ENCODE assay signal across 9 mouse cellular contexts in genomic region chr7:99593868-99594803, GRCm38 (mm10). TPM values are rescaled to one million over a fixed set of nuclear protein-coding genes. Genes with fewer than 3 reads are reported as not detected.
DNase-seq lines count a peak whose midpoint lies in the region; ATAC-seq and TF ChIP-seq lines count a peak whose summit lies in the region.
"Had no signal": no experiment of that assay in that cellular context is flagged by ENCODE, and none has a peak within 500 bp of the region (broad histone marks: within the 10 kb centered on the region; RNA-seq: fewer than 3 reads in every experiment).

No protein-coding gene starts in this region.

- no peak overlapping the region for H3K9ac ChIP-seq in lung, postnatal 0 days (replicated peaks; ENCODE audit: low read depth)
- H3K9ac ChIP-seq in intestine, embryonic 16.5 days (ENCODE audit: low read depth, low read length), result no peak overlapping the region
- no peak overlapping the region for H3K9ac ChIP-seq in stomach, embryonic 15.5 days

- ATAC-seq in lung, postnatal 0 days, result peak; percentile 39
- peak; percentile 67; the same call in 1 of the 2 replicates for ATAC-seq in intestine, embryonic 16.5 days
- ATAC-seq in stomach, embryonic 15.5 days (ENCODE audit: insufficient read depth, low FRiP score, low read depth), result peak; percentile 88

- intact Hi-C loops in left cerebral cortex, postnatal 4 days (cut with DNase I), result no loop called here

- H3K4me2 ChIP-seq in lung, postnatal 0 days (replicated peaks; ENCODE audit: low read depth, low read length), result no peak overlapping the region
- H3K4me2 ChIP-seq in intestine, embryonic 16.5 days (ENCODE audit: low read depth, low read length), result no peak overlapping the region
- H3K4me2 ChIP-seq in stomach, embryonic 15.5 days, result no peak overlapping the region

- peaks cover 36% of the 10 kb centered on the region for H3K36me3 ChIP-seq in lung, postnatal 0 days (ENCODE audit: insufficient read depth, low read length)
- peaks cover 5% of the 10 kb centered on the region; the same call in 1 of the 2 replicates for H3K36me3 ChIP-seq in intestine, embryonic 16.5 days (ENCODE audit: control insufficient read depth, insufficient read depth, low read length)
- peaks cover 15% of the 10 kb centered on the region; the same call in 1 of the 2 replicates for H3K36me3 ChIP-seq in stomach, embryonic 15.5 days

- no peaks in the 10 kb centered on the region for H3K27me3 ChIP-seq in lung, postnatal 0 days (replicated peaks; ENCODE audit: insufficient read depth, low read length)
- H3K27me3 ChIP-seq in intestine, embryonic 16.5 days (replicated peaks; ENCODE audit: control insufficient read depth, insufficient read depth, low read length), result no peaks in the 10 kb centered on the region
- H3K27me3 ChIP-seq in stomach, embryonic 15.5 days (replicated peaks), result no peaks in the 10 kb centered on the region
- H3K27me3 ChIP-seq: megakaryocyte, embryonic 14.5 days had no signal

- DNase-seq in lung, postnatal 0 days (ENCODE audit: low spot score), result no peak
- DNase-seq in lung, postnatal 4 days, result no peak
- DNase-seq in c-Kit-positive CD71-positive TER-119-positive erythroid progenitor cells, embryonic 14.5 days (ENCODE audit: low spot score), result peak; percentile 93
- no peak for DNase-seq in layer of hippocampus, adult 9-10 months (ENCODE audit: low spot score)
- DNase-seq in left cerebral cortex, postnatal 4 days, result no peak
- DNase-seq: thymus, adult 18-20 months had no signal

- TF ChIP-seq EP300 in lung, postnatal 0 days (IDR thresholded peaks at IDR 0.05), result no peak

- H3K4me1 ChIP-seq in lung, postnatal 0 days (ENCODE audit: insufficient read depth, low read depth, low read length), result no peaks in the 10 kb centered on the region
- H3K4me1 ChIP-seq in intestine, embryonic 16.5 days (ENCODE audit: control insufficient read depth, insufficient read depth, low read length), result no peaks in the 10 kb centered on the region
- no peaks in the 10 kb centered on the region for H3K4me1 ChIP-seq in stomach, embryonic 15.5 days

- no peaks in the 10 kb centered on the region for H3K9me3 ChIP-seq in lung, postnatal 0 days (ENCODE audit: low read length)
- H3K9me3 ChIP-seq in intestine, embryonic 16.5 days (ENCODE audit: control insufficient read depth, low read length), result no peaks in the 10 kb centered on the region
- H3K9me3 ChIP-seq in stomach, embryonic 15.5 days, result no peaks in the 10 kb centered on the region
- H3K9me3 ChIP-seq: megakaryocyte, embryonic 14.5 days had no signal

- 77% methylated on average over 15 of the region's 15 CpGs for WGBS in lung, postnatal 0 days
- 87% methylated on average over 15 of the region's 15 CpGs for WGBS in intestine, embryonic 16.5 days
- 82% methylated on average over 15 of the region's 15 CpGs for WGBS in stomach, embryonic 15.5 days

- TF ChIP-seq CTCF in lung, postnatal 0 days (IDR thresholded peaks at IDR 0.05), result no peak

- H3K4me3 ChIP-seq in lung, postnatal 0 days (ENCODE audit: low read depth, low read length), result no peak overlapping the region
- no peak overlapping the region for H3K4me3 ChIP-seq in intestine, embryonic 16.5 days (ENCODE audit: low read length)
- 0 out of 2 replicates have a peak overlapping the region, but pooled peaks have one; percentile 2 for H3K4me3 ChIP-seq in stomach, embryonic 15.5 days (replicated peaks)
- H3K4me3 ChIP-seq: megakaryocyte, embryonic 14.5 days had no signal

- H3K27ac ChIP-seq in lung, postnatal 0 days (ENCODE audit: low read length), result no peak overlapping the region
- H3K27ac ChIP-seq in intestine, embryonic 16.5 days (ENCODE audit: low read length), result no peak overlapping the region
- no peak overlapping the region for H3K27ac ChIP-seq in stomach, embryonic 15.5 days

RNA-seq across cellular contexts. Expression of gene Tpbgl, which starts 32.8 kb away (rescaled TPM):
- polyA plus RNA-seq in lung, postnatal 0 days (2015; fragmentation: Nextera tagmentation; extraction: Ambion mirVana), result 0.58 and 0.79 TPM in 2 replicates
- polyA plus RNA-seq in intestine, embryonic 16.5 days (2015; fragmentation: Nextera tagmentation; extraction: Ambion mirVana), result 1.0 and 1.1 TPM in 2 replicates
- polyA plus RNA-seq in stomach, embryonic 15.5 days (2015; fragmentation: Nextera tagmentation; extraction: Ambion mirVana), result 1.9 and 2.0 TPM in 2 replicates
- 1 to 10 TPM; 1.8 to 2.6 TPM for total RNA-seq in left cerebral cortex, postnatal 4 days (2021)

RNA-seq across cellular contexts. Expression of gene Arrb1, which starts 58.9 kb away (rescaled TPM):
- 21.7 and 25.7 TPM in 2 replicates for polyA plus RNA-seq in lung, postnatal 0 days (2015; fragmentation: Nextera tagmentation; extraction: Ambion mirVana)
- polyA plus RNA-seq in intestine, embryonic 16.5 days (2015; fragmentation: Nextera tagmentation; extraction: Ambion mirVana), result 7.7 and 9.2 TPM in 2 replicates
- polyA plus RNA-seq in stomach, embryonic 15.5 days (2015; fragmentation: Nextera tagmentation; extraction: Ambion mirVana), result 11.4 and 13.5 TPM in 2 replicates
- total RNA-seq in left cerebral cortex, postnatal 4 days (2021), result 100 to 1,000 TPM; 147 to 150 TPM
